Mouse (Mus musculus) adrenal gland, adult 18-20 months (tissue): ENCODE results near the gene Xntrpc. TPM values are rescaled to one million over a fixed set of nuclear protein-coding genes. Genes with fewer than 3 reads are reported as not detected.

Experiments used
- DNase-seq, 2 experiments: peaks; one replicate each; pipeline ENCODE4 v3.0.0; 2021 to 2022; ENCODE audit warnings: low spot score in 2 of 2
- total RNA-seq, 2 experiments: library from RNA; stranded (reverse); gene quantifications; 1 replicate in 1 of 2; 2 replicates in 1 of 2; pipeline ENCODE4 v1.2.3; 2021

Xntrpc gene
- total RNA-seq, 2 experiments from 2014 or later = 0.89 to 0.99 TPM

DNA sequence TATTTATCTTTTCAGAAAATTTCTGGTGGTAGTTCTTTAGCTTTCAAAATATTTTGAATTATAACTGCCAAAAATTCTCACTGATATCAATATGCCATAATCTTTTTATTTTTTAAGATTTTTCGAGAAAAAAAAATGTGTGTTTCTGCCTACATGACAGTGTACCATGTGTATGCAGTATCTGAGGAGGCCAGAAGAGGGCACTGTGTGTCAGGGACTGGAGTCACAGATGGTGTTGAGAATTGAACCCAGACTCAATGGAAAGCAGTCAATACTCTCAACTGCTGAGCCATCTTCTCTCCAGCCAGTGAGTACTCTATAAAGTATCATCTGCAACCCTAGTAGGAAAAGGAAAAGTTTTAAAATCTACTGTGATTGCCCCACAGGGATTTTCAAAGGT, 72.0 kb downstream of the Xntrpc start:
- DNase-seq = peak in 1 of 2 experiments; percentile 37

GRCm38 (mm10) chr7:102137898-102138297, 72.4 kb downstream of the Xntrpc start:
- no peak for DNase-seq

Other genes starting within 250 kb of the Xntrpc start
- 10 to 100 TPM; 17.9 to 29.5 TPM for gene Phox2a, start 247.4 kb upstream of the Xntrpc start, total RNA-seq
- gene Inppl1, start 227.5 kb upstream of the Xntrpc start, total RNA-seq = 10 to 100 TPM; 79.2 to 81.5 TPM
- 1 to 10 TPM; 2.3 to 9.5 TPM for gene Folr2, start 208.5 kb upstream of the Xntrpc start, total RNA-seq
- 10 to 100 TPM; 27.4 to 35.2 TPM for gene Anapc15, start 202.0 kb upstream of the Xntrpc start, total RNA-seq
- gene Folr1, start 194.9 kb upstream of the Xntrpc start, total RNA-seq = 1 to 10 TPM in 1 of 2 experiments, not detected in 1; 5.0 TPM
- 100 to 1,000 TPM in 1 of 2 experiments, 10 to 100 TPM in 1; 95.1 to 109 TPM for gene Lamtor1, start 159.8 kb upstream of the Xntrpc start, total RNA-seq
- not detected for gene Tomt, start 159.4 kb upstream of the Xntrpc start, total RNA-seq
- gene Lrrc51, start 131.8 kb upstream of the Xntrpc start, total RNA-seq = 10 to 100 TPM; 12.2 to 13.9 TPM
- gene Numa1, start 131.6 kb upstream of the Xntrpc start, total RNA-seq = 100 to 1,000 TPM; 141 to 160 TPM
- gene Il18bp, start 47.0 kb upstream of the Xntrpc start, total RNA-seq = 10 to 100 TPM in 1 of 2 experiments, 1 to 10 TPM in 1; 8.4 to 12.5 TPM
- gene Rnf121, start 244 bp upstream of the Xntrpc start, total RNA-seq = 10 to 100 TPM; 38.5 to 38.7 TPM
- 10 to 100 TPM; 11.6 to 12.6 TPM for gene Xndc1, start 202 bp upstream of the Xntrpc start, total RNA-seq
- gene Trpc2, start 17.4 kb downstream of the Xntrpc start, total RNA-seq = not detected
- gene Art1, start 36.0 kb downstream of the Xntrpc start, total RNA-seq = under 1 TPM in 1 of 2 experiments, not detected in 1; 0.29 TPM
- gene Art5, start 43.8 kb downstream of the Xntrpc start, total RNA-seq = not detected
- gene Chrna10, start 51.1 kb downstream of the Xntrpc start, total RNA-seq = not detected
- gene Nup98, start 144.5 kb downstream of the Xntrpc start, total RNA-seq = 10 to 100 TPM; 72.5 to 80.1 TPM
- gene Pgap2, start 144.5 kb downstream of the Xntrpc start, total RNA-seq = 10 to 100 TPM; 57.5 to 79.5 TPM
- gene Rhog, start 190.3 kb downstream of the Xntrpc start, total RNA-seq = 10 to 100 TPM; 43.5 to 55.7 TPM
- 10 to 100 TPM; 74.0 to 77.1 TPM for gene Stim1, start 202.1 kb downstream of the Xntrpc start, total RNA-seq